Mouse (Mus musculus): Measurements from ENCODE around the gene Gpr171. TPM values are rescaled to one million over a fixed set of nuclear protein-coding genes. Genes with fewer than 3 reads are reported as not detected.
"Not testable (repeated sequence)": the region's sequence is repeated elsewhere in the genome, so short reads cannot be mapped to it uniquely, and the experiment has no call there.

Gpr171 gene
- polyA plus RNA-seq (2015; fragmentation: Nextera tagmentation; extraction: Ambion mirVana): 1.1 and 1.4 TPM in 2 replicates

GRCm38 (mm10) chr3:59101218-59101986, at the start of gene Gpr171:
TSS of gene Gpr171 (minus strand) at chr3:59101821.
- no peak for ATAC-seq (replicated peaks)
- Histone ChIP-seq H3K36me3 (replicated peaks) (no peaks in the 10 kb centered on the region), H3K4me3 (no peak within 1 kb of the TSS), H3K4me1 (no peaks in the 10 kb centered on the region), H3K9me3 (no peaks in the 10 kb centered on the region), H3K4me2 (no peak within 1 kb of the TSS), H3K27ac (no peak within 1 kb of the TSS), H3K9ac (no peak within 1 kb of the TSS), H3K27me3 (replicated peaks) (no peaks in the 10 kb centered on the region)
- 91% methylated on average over 6 of the region's 6 CpGs for WGBS

GRCm38 (mm10) chr3:59150624-59151023, 49.0 kb upstream of the Gpr171 start:
- Histone ChIP-seq H3K4me2 (no peak overlapping the region), H3K9me3 (no peaks in the 10 kb centered on the region), H3K4me3 (no peak overlapping the region), H3K4me1 (no peaks in the 10 kb centered on the region), H3K36me3 (replicated peaks) (no peaks in the 10 kb centered on the region), H3K27ac (no peak overlapping the region), H3K9ac (no peak overlapping the region), H3K27me3 (replicated peaks) (no peaks in the 10 kb centered on the region)
- 97% methylated on average over 2 of the region's 2 CpGs for WGBS
- ATAC-seq (replicated peaks): no peak

DNA sequence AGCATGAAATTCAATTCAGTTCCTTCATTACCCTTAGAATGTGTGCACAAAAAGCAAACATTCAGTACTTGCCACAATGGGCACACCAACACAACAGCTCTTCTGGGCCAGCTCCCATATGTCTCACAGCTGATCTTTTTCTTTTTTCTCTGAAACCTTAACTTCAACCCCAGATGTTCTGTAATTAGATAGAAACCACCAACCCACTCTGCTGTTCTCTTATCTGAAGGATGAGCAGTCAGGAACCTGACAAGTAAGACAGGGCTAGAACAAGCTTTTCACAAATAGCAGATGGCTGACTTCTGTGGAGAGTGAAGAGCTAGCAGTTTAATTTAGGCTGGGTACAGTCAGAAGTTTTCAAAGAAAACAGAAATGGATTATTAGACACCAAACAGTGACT, 48.0 kb upstream of the Gpr171 start:
- Histone ChIP-seq H3K9ac (no peak overlapping the region), H3K9me3 (no peaks in the 10 kb centered on the region), H3K4me2 (no peak overlapping the region), H3K36me3 (replicated peaks) (no peaks in the 10 kb centered on the region), H3K4me3 (no peak overlapping the region), H3K4me1 (no peaks in the 10 kb centered on the region), H3K27ac (no peak overlapping the region), H3K27me3 (replicated peaks) (no peaks in the 10 kb centered on the region)
- no peak for ATAC-seq (replicated peaks)

GRCm38 (mm10) chr3:59145194-59145593, 43.6 kb upstream of the Gpr171 start:
- H3K27me3 ChIP-seq (replicated peaks): no peaks in the 10 kb centered on the region
- H3K9me3 ChIP-seq: no peaks in the 10 kb centered on the region
- H3K27ac ChIP-seq: no peak overlapping the region
- 80% methylated on average over 5 of the region's 5 CpGs for WGBS
- H3K9ac ChIP-seq: no peak overlapping the region
- no peak overlapping the region for H3K4me3 ChIP-seq
- no peak for ATAC-seq (replicated peaks)
- H3K4me2 ChIP-seq: no peak overlapping the region
- H3K4me1 ChIP-seq: no peaks in the 10 kb centered on the region
- H3K36me3 ChIP-seq (replicated peaks): no peaks in the 10 kb centered on the region

- no peaks in the 10 kb centered on the region for H3K4me1 ChIP-seq
- H3K27ac ChIP-seq: no peak overlapping the region
- no peaks in the 10 kb centered on the region for H3K27me3 ChIP-seq (replicated peaks)
- H3K9ac ChIP-seq: no peak overlapping the region
- ATAC-seq (replicated peaks): no peak
- no peaks in the 10 kb centered on the region for H3K36me3 ChIP-seq (replicated peaks)
- no peak overlapping the region for H3K4me2 ChIP-seq
- 72% methylated on average over 8 of the region's 8 CpGs for WGBS
- no peak overlapping the region for H3K4me3 ChIP-seq
- no peaks in the 10 kb centered on the region for H3K9me3 ChIP-seq
Measured at GRCm38 (mm10) chr3:59141507-59142305, 40.1 kb upstream of the Gpr171 start.

- H3K9me3 ChIP-seq; H3K27me3 ChIP-seq (replicated peaks); H3K9ac ChIP-seq; ATAC-seq (replicated peaks); H3K4me3 ChIP-seq; H3K36me3 ChIP-seq (replicated peaks); H3K4me1 ChIP-seq; H3K27ac ChIP-seq; H3K4me2 ChIP-seq: not testable (repeated sequence)
- WGBS: 93% methylated on average over 4 of the region's 4 CpGs
Measured at GRCm38 (mm10) chr3:59140941-59141340, 39.3 kb upstream of the Gpr171 start.

DNA sequence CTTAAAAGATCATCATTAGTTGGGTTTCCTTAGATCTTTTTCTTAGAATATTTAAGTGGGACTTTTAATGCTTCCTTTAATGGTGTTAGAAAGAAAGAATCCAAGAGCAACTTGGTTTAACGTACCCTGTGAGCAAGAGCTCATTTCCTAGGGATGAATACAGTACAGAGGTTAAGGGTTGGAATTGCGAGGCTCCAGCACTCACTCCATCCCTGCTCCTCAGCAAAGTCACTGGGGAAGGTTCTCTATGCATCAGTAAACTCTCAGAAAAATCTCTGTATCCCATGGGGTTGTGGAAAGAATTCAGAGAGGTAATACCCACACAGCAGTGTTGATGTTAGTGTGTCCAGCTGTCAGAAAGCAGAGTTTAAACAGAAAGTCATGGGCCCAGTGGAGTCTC, 38.5 kb upstream of the Gpr171 start:
- Histone ChIP-seq H3K4me3 (no peak overlapping the region), H3K4me2 (no peak overlapping the region), H3K27me3 (replicated peaks) (no peaks in the 10 kb centered on the region), H3K36me3 (replicated peaks) (no peaks in the 10 kb centered on the region), H3K9ac (no peak overlapping the region), H3K9me3 (no peaks in the 10 kb centered on the region), H3K4me1 (no peaks in the 10 kb centered on the region), H3K27ac (no peak overlapping the region)
- ATAC-seq (replicated peaks): no peak
- WGBS: 77% methylated on average over 2 of the region's 2 CpGs

DNA sequence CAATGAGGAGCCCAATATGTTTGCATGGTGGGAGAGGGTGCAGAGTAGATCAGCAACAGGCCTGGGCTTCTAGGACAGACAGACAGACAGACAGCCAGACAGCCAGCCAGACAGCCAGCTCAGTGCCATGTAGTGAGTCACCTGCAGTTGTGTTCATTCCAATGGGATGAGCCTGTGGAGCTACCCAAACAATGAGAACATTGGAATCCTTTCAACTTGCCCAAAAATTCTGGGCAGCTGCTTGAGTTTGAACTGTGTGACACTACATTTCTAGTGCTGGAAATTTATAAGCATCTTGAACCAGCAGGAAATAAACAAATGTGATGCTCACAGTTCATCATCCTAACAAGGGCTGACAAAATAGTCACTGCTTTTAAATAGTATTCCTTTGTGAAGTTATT, 38.0 kb upstream of the Gpr171 start:
- Histone ChIP-seq H3K27me3 (replicated peaks) (no peaks in the 10 kb centered on the region), H3K4me2 (no peak overlapping the region), H3K9ac (no peak overlapping the region), H3K4me1 (no peaks in the 10 kb centered on the region), H3K36me3 (replicated peaks) (no peaks in the 10 kb centered on the region), H3K9me3 (no peaks in the 10 kb centered on the region), H3K4me3 (no peak overlapping the region), H3K27ac (no peak overlapping the region)
- no peak for ATAC-seq (replicated peaks)

GRCm38 (mm10) chr3:59138946-59139468, 37.4 kb upstream of the Gpr171 start:
- no peaks in the 10 kb centered on the region for H3K4me1 ChIP-seq
- no peaks in the 10 kb centered on the region for H3K27me3 ChIP-seq (replicated peaks)
- no peak for ATAC-seq (replicated peaks)
- H3K36me3 ChIP-seq (replicated peaks): no peaks in the 10 kb centered on the region
- WGBS: 80% methylated on average over 12 of the region's 12 CpGs
- H3K9me3 ChIP-seq: no peaks in the 10 kb centered on the region
- H3K9ac ChIP-seq: no peak overlapping the region
- H3K4me3 ChIP-seq: no peak overlapping the region
- H3K27ac ChIP-seq: no peak overlapping the region
- no peak overlapping the region for H3K4me2 ChIP-seq

GRCm38 (mm10) chr3:59135911-59136653, 34.5 kb upstream of the Gpr171 start:
- H3K4me2 ChIP-seq: no peak overlapping the region
- no peak overlapping the region for H3K9ac ChIP-seq
- H3K27me3 ChIP-seq (replicated peaks): no peaks in the 10 kb centered on the region
- no peak overlapping the region for H3K27ac ChIP-seq
- peak; percentile 65; the same call in 1 of the 2 replicates for ATAC-seq (replicated peaks)
- no peaks in the 10 kb centered on the region for H3K36me3 ChIP-seq (replicated peaks)
- no peak overlapping the region for H3K4me3 ChIP-seq
- H3K4me1 ChIP-seq: no peaks in the 10 kb centered on the region
- 76% methylated on average over 5 of the region's 5 CpGs for WGBS
- H3K9me3 ChIP-seq: no peaks in the 10 kb centered on the region

DNA sequence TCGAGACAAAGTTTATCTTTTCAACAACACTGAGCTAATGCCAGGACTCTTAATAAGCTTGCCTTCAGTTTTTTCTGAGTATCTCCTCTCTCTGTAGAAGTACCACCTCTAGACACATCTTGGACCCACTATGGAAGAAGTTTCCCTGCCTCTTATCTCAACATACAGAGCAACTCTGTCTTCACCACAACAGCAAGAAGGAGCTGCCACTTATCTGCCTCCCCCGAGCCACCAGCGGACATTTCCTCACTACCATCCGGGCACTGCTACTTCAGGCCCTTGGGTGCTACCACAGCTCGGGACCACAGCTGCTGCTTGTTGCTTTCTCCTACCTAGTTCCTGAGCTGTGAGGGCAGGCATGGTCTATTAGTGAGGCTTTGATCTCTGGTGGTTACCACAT, 31.6 kb upstream of the Gpr171 start:
- Histone ChIP-seq H3K4me3 (no peak overlapping the region), H3K27ac (no peak overlapping the region), H3K4me2 (no peak overlapping the region), H3K27me3 (replicated peaks) (no peaks in the 10 kb centered on the region), H3K4me1 (no peaks in the 10 kb centered on the region), H3K36me3 (replicated peaks) (no peaks in the 10 kb centered on the region), H3K9me3 (no peaks in the 10 kb centered on the region), H3K9ac (no peak overlapping the region)
- 87% methylated on average over 5 of the region's 5 CpGs for WGBS
- ATAC-seq (replicated peaks): no peak

- Histone ChIP-seq H3K4me3 (no peak overlapping the region), H3K36me3 (replicated peaks) (no peaks in the 10 kb centered on the region), H3K9me3 (no peaks in the 10 kb centered on the region), H3K27ac (no peak overlapping the region), H3K9ac (no peak overlapping the region), H3K4me1 (no peaks in the 10 kb centered on the region), H3K4me2 (no peak overlapping the region), H3K27me3 (replicated peaks) (no peaks in the 10 kb centered on the region)
- WGBS: 91% methylated on average over 4 of the region's 4 CpGs
- no peak for ATAC-seq (replicated peaks)
Measured at GRCm38 (mm10) chr3:59131966-59132365, 30.3 kb upstream of the Gpr171 start.

All from midbrain, embryonic 15.5 days (tissue).